Mouse (Mus musculus): Measurements from ENCODE around the gene Rbp3.

Rbp3 gene

DNA sequence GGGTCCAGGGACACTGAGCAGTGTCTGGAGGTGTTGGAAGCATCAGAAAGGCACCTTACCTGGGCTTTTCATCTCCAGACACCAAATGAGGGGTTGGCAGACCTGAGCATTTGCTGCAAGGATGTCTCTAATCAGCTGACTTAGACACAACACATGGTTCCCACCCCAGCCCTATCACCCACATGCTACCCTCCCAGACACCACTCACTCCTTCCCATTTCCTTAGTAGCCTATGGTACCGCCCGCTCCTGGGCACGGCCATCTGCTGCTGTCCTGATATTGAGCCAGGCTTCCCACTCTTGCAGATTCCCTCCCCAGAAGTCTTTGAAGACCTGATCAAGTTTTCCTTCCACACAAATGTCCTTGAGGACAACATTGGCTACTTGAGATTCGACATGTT is 4.4 kb downstream of the Rbp3 start:
- H3K36me3 ChIP-seq (ENCODE audit: insufficient read depth, low read length): no peaks in the 10 kb centered on the region
- no peak for TF ChIP-seq POU5F1 (IDR thresholded peaks at IDR 0.05; ENCODE audit: borderline replicate concordance, low read length)
- TF ChIP-seq NANOG (IDR thresholded peaks at IDR 0.05; ENCODE audit: borderline replicate concordance, low read length): no peak
- TF ChIP-seq CTCF (conservative IDR thresholded peaks at IDR 0.05; ENCODE audit: low read length): no peak
- no peaks in the 10 kb centered on the region for H3K9me3 ChIP-seq (ENCODE audit: low read length)
- peaks cover 40% of the 10 kb centered on the region for H3K27me3 ChIP-seq (ENCODE audit: insufficient read depth, low read length)
- peaks cover 12% of the 10 kb centered on the region for H3K4me1 ChIP-seq (replicated peaks; ENCODE audit: low read depth, low read length)
- H3K4me3 ChIP-seq (replicated peaks; ENCODE audit: low read length): no peak overlapping the region

DNA sequence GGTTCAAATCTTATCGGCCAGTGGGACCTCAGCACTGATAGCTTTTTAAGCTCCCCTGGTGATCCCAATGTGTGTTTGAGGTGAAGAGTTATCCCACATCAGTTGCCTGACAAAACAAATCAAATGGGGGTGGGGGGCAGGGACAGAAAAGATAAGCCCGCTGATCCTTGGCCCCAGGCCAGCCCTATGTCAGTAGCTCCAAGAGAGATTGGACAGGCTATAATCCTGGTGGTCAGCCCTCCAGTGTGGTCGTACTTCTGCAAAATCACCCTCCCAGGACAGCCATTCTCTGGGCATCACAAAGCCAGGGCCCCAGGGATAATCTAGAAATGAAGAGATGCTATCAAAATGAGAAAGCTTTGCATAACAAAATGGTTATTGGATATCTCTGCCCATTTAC is 5.0 kb downstream of the Rbp3 start:
- TF ChIP-seq NANOG (IDR thresholded peaks at IDR 0.05; ENCODE audit: borderline replicate concordance, low read length): no peak
- no peak for TF ChIP-seq POU5F1 (IDR thresholded peaks at IDR 0.05; ENCODE audit: borderline replicate concordance, low read length)
- TF ChIP-seq CTCF (conservative IDR thresholded peaks at IDR 0.05; ENCODE audit: low read length): no peak

DNA sequence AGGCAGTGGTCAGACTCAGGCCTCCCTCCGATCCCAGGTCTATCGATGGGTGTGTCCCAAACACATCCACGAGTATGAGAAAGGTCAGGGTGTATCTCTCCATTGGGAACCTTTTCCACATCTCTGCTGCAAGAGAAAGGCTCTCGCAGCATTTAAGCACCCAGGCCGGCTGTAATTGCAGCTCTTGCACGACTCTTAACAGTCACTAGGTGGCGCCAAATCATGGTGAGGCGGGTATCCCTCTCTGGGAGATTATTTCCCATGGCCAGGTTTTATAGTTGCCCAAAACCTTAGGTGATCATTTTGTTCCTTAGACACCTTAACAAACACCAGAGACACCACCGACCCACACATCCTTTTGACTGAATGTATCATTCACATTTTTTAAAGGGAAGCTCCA is 5.5 kb downstream of the Rbp3 start:
- Histone ChIP-seq H3K36me3 (ENCODE audit: insufficient read depth, low read length) (no peaks in the 10 kb centered on the region), H3K27me3 (ENCODE audit: insufficient read depth, low read length) (peaks cover 35% of the 10 kb centered on the region), H3K9me3 (ENCODE audit: low read length) (no peaks in the 10 kb centered on the region), H3K4me3 (replicated peaks; ENCODE audit: low read length) (no peak overlapping the region), H3K4me1 (replicated peaks; ENCODE audit: low read depth, low read length) (peaks cover 12% of the 10 kb centered on the region)
- TF ChIP-seq NANOG (IDR thresholded peaks at IDR 0.05; ENCODE audit: borderline replicate concordance, low read length): no peak
- TF ChIP-seq CTCF (conservative IDR thresholded peaks at IDR 0.05; ENCODE audit: low read length): peak; percentile 70

More for the DNA sequence above, 5.0 kb downstream of the Rbp3 start:
- Histone ChIP-seq H3K4me3 (replicated peaks; ENCODE audit: low read length) (no peak overlapping the region), H3K9me3 (ENCODE audit: low read length) (no peaks in the 10 kb centered on the region), H3K4me1 (replicated peaks; ENCODE audit: low read depth, low read length) (peaks cover 12% of the 10 kb centered on the region), H3K36me3 (ENCODE audit: insufficient read depth, low read length) (no peaks in the 10 kb centered on the region), H3K27me3 (ENCODE audit: insufficient read depth, low read length) (peaks cover 39% of the 10 kb centered on the region)

DNA sequence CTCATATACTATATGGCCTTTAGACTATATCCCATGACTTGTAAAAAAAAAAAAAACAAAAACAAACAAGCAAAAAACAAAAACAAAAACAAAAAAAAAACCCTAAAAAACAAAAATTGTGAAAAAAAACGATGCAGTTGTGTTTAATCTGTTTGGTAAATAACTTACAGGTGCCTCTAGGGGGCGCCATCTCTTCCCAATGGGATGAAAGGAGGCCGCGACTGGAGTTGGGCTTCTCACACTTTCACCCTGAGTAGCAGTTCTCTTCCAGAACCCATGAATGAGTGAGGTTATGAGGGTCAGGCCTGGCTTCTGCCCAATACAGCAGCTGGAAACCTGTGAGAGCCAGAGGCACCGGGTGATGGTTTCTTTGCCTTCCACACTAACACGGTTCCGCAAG is 11.9 kb downstream of the Rbp3 start:
- H3K4me1 ChIP-seq (replicated peaks; ENCODE audit: low read depth, low read length): no peaks in the 10 kb centered on the region

DNA sequence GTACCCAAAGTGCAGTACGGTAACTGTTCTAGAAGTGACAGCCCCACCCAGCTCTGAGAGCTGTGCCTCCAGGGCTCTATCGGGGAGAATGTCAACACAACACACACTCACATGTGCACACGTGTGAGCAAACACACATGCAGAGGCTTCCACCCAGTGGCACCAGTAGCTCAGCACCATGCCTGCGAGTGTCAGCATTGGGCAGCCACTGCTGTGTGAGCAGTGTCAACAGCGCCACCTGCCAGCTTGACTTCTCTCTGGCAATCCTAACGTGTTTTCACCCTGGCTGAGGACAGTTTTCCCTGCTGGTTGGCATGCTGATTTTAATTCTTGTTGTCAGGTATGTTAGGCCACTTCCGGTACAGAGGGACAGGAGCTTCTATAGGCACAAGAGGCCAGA is 18.9 kb downstream of the Rbp3 start:
- Histone ChIP-seq H3K9me3 (ENCODE audit: low read length) (no peaks in the 10 kb centered on the region), H3K36me3 (ENCODE audit: insufficient read depth, low read length) (no peaks in the 10 kb centered on the region), H3K27me3 (ENCODE audit: insufficient read depth, low read length) (peaks cover 9% of the 10 kb centered on the region; the same call in 1 of the 2 replicates), H3K4me3 (replicated peaks; ENCODE audit: low read length) (no peak overlapping the region), H3K4me1 (replicated peaks; ENCODE audit: low read depth, low read length) (no peaks in the 10 kb centered on the region)
- TF ChIP-seq POU5F1 (IDR thresholded peaks at IDR 0.05; ENCODE audit: borderline replicate concordance, low read length) (no peak), CTCF (conservative IDR thresholded peaks at IDR 0.05; ENCODE audit: low read length) (no peak), NANOG (IDR thresholded peaks at IDR 0.05; ENCODE audit: borderline replicate concordance, low read length) (no peak)

More for the DNA sequence above, 11.9 kb downstream of the Rbp3 start:
- no peaks in the 10 kb centered on the region for H3K9me3 ChIP-seq (ENCODE audit: low read length)
- peak overlapping the region; percentile 45; the same call in 1 of the 2 replicates for H3K4me3 ChIP-seq (replicated peaks; ENCODE audit: low read length)
- H3K27me3 ChIP-seq (ENCODE audit: insufficient read depth, low read length): no peaks in the 10 kb centered on the region; the same call in 1 of the 2 replicates
- TF ChIP-seq NANOG (IDR thresholded peaks at IDR 0.05; ENCODE audit: borderline replicate concordance, low read length) (no peak), CTCF (conservative IDR thresholded peaks at IDR 0.05; ENCODE audit: low read length) (peak; percentile 39)
- no peaks in the 10 kb centered on the region for H3K36me3 ChIP-seq (ENCODE audit: insufficient read depth, low read length)

DNA sequence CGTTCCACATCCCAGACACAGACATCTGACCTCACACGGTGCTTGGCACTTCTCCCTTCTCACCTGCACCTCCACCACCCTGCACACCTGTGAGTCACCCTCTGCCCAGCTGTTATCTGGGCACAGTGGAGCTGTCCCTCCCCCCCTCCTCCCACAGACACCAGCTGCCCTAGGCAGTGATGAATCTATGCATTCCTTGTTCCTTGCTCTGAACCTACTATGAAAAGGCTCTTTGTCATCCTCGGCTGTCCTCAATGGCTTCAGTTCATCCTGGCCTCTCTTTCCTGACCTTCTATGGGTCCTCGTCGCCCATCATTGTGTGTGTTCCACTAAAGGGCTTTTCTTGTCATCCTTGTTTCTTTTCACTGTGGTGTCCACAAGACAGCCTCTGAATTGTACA is 20.9 kb downstream of the Rbp3 start:
- TF ChIP-seq CTCF (conservative IDR thresholded peaks at IDR 0.05; ENCODE audit: low read length) (no peak), NANOG (IDR thresholded peaks at IDR 0.05; ENCODE audit: borderline replicate concordance, low read length) (no peak)
- H3K4me3 ChIP-seq (replicated peaks; ENCODE audit: low read length): no peak overlapping the region
- peaks cover 29% of the 10 kb centered on the region for H3K27me3 ChIP-seq (ENCODE audit: insufficient read depth, low read length)
- H3K9me3 ChIP-seq (ENCODE audit: low read length): no peaks in the 10 kb centered on the region
- H3K36me3 ChIP-seq (ENCODE audit: insufficient read depth, low read length): no peaks in the 10 kb centered on the region
- H3K4me1 ChIP-seq (replicated peaks; ENCODE audit: low read depth, low read length): peaks cover 5% of the 10 kb centered on the region

DNA sequence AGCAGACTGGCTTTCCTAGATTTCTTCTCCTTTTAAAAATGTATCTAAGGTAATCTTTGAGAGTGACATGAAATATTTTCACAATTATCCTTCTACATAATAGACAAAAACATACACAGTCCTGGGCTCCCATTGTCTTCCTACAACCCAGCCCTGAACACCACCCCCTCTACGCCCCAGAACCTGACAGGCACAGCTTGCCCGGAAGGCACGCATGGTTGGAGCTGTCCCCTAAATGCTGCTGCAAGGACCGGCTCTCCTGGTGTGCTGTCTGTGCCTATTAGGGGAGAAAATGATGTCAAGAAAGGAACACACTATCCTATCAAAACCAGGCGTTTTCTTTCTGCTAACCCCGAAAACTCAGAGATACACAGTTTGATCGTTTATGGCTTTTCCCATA is 23.9 kb downstream of the Rbp3 start:
- no peaks in the 10 kb centered on the region for H3K36me3 ChIP-seq (ENCODE audit: insufficient read depth, low read length)
- peaks cover 5% of the 10 kb centered on the region for H3K4me1 ChIP-seq (replicated peaks; ENCODE audit: low read depth, low read length)
- H3K27me3 ChIP-seq (ENCODE audit: insufficient read depth, low read length): peaks cover 32% of the 10 kb centered on the region
- no peak for TF ChIP-seq POU5F1 (IDR thresholded peaks at IDR 0.05; ENCODE audit: borderline replicate concordance, low read length)
- no peak for TF ChIP-seq NANOG (IDR thresholded peaks at IDR 0.05; ENCODE audit: borderline replicate concordance, low read length)
- TF ChIP-seq CTCF (conservative IDR thresholded peaks at IDR 0.05; ENCODE audit: low read length): no peak
- H3K4me3 ChIP-seq (replicated peaks; ENCODE audit: low read length): no peak overlapping the region
- peaks cover 3% of the 10 kb centered on the region; the same call in 1 of the 2 replicates for H3K9me3 ChIP-seq (ENCODE audit: low read length)

DNA sequence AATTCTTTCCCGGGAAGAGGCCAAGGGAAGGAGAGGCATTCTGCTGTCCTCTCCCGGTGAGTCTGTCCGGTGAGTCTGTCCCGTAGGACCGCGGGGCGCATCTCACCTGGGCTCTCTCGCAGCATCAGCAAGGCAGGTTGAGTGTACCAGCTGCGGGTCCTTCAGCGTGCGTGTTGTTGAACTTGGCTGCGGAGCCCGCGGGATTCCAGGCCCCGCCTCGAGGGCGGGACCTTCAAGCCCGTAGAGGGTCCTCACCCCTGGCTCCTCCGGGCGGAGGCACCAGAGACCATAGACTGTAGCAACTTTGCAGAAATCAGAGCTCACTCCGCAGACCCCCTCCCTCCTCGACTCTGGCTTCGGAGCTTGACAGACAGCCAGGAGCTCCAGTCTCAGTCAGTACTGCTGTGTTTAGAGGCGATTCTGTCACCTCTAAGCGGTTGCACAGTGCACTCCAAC is 24.8 kb downstream of the Rbp3 start, which contains the start of gene Zfp488:
Gene Zfp488, minus strand, starts transcription at position 161 of the 456 bp plus-strand sequence.
- Histone ChIP-seq H3K36me3 (ENCODE audit: insufficient read depth, low read length) (no peaks in the 10 kb centered on the region), H3K27me3 (ENCODE audit: insufficient read depth, low read length) (peaks cover 32% of the 10 kb centered on the region), H3K9me3 (ENCODE audit: low read length) (peaks cover 3% of the 10 kb centered on the region; the same call in 1 of the 2 replicates), H3K4me3 (replicated peaks; ENCODE audit: low read length) (peak within 1 kb of the TSS; percentile 57), H3K4me1 (replicated peaks; ENCODE audit: low read depth, low read length) (peaks cover 5% of the 10 kb centered on the region)
- TF ChIP-seq POU5F1 (IDR thresholded peaks at IDR 0.05; ENCODE audit: borderline replicate concordance, low read length) (no peak), CTCF (conservative IDR thresholded peaks at IDR 0.05; ENCODE audit: low read length) (no peak), NANOG (IDR thresholded peaks at IDR 0.05; ENCODE audit: borderline replicate concordance, low read length) (no peak)

DNA sequence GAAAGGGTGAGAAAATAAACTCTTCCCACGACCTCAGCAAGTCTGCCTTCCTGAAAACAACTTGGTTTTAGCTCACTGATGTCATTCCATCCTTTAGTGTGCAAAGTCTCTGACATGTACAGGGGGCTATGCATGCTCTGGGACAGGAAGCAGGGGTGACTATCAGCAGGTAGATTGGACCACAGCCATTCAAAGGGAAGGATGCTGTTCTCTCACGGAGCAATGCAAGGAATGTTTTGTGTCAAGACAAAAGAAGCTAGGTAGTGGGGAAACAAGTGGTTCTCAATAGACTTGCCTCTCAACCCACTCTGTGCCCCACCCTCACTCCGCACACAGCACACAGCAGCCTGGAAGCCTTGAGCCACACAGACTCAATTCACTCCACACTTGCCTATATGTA is 35.4 kb downstream of the Rbp3 start:
- TF ChIP-seq NANOG (IDR thresholded peaks at IDR 0.05; ENCODE audit: borderline replicate concordance, low read length): no peak
- no peak for TF ChIP-seq POU5F1 (IDR thresholded peaks at IDR 0.05; ENCODE audit: borderline replicate concordance, low read length)
- TF ChIP-seq CTCF (conservative IDR thresholded peaks at IDR 0.05; ENCODE audit: low read length): no peak
- Histone ChIP-seq H3K36me3 (ENCODE audit: insufficient read depth, low read length) (no peaks in the 10 kb centered on the region), H3K27me3 (ENCODE audit: insufficient read depth, low read length) (peaks cover 37% of the 10 kb centered on the region), H3K4me3 (replicated peaks; ENCODE audit: low read length) (no peak overlapping the region), H3K4me1 (replicated peaks; ENCODE audit: low read depth, low read length) (peaks cover 13% of the 10 kb centered on the region), H3K9me3 (ENCODE audit: low read length) (no peaks in the 10 kb centered on the region)
